Comparison of ENCODE assay signal across 15 mouse cellular contexts in the genomic region with DNA sequence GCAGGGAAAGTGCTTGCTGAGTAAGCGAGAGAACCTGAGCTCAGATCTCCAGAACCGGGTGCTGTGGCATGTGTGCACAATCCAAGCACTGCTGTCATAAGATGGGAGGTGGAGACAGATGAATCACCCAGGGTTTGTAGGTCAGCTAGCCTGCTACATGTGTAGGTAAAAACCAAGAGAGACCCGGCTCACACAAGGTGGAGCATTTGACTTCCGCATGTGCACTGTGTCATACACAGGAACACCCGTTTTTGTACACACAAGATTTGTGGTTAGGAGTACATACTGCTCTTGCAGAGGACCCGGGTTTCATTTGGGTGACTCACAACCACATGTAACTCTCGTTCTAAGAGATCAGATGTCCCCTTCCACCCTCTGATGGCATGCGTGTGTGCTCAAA.
"Had no signal": no experiment of that assay in that cellular context is flagged by ENCODE, and none has a peak within 500 bp of the region (broad histone marks: within the 10 kb centered on the region; RNA-seq: fewer than 3 reads in every experiment).

No protein-coding gene starts in this region.

- H3K36me3 ChIP-seq: kidney, embryonic 15.5 days; liver, embryonic 15.5 days; midbrain, embryonic 10.5 days; neural tube, embryonic 12.5 days; stomach, embryonic 15.5 days had no signal

- H3K27ac ChIP-seq: kidney, embryonic 15.5 days; liver, embryonic 15.5 days; midbrain, embryonic 10.5 days; neural tube, embryonic 12.5 days; stomach, embryonic 15.5 days had no signal

- H3K4me2 ChIP-seq: kidney, embryonic 15.5 days; liver, embryonic 11.5 days; liver, embryonic 15.5 days; neural tube, embryonic 12.5 days; stomach, embryonic 15.5 days had no signal

- H3K4me3 ChIP-seq: kidney, embryonic 15.5 days; liver, embryonic 15.5 days; midbrain, embryonic 10.5 days; neural tube, embryonic 12.5 days; stomach, embryonic 15.5 days had no signal

- DNase-seq: kidney, postnatal 14 days; left cerebral cortex, postnatal 4 days; lung, adult 2 months; lung, postnatal 10 days; lung, postnatal 4 days; midbrain, embryonic 14.5 days; retina, postnatal 1 day; right cerebral cortex, postnatal 4 days; spleen, adult 18-20 months had no signal

- H3K9me3 ChIP-seq: kidney, embryonic 15.5 days; liver, embryonic 15.5 days; midbrain, embryonic 10.5 days; neural tube, embryonic 12.5 days; stomach, embryonic 15.5 days had no signal

- H3K9ac ChIP-seq: kidney, embryonic 15.5 days; liver, embryonic 15.5 days; neural tube, embryonic 12.5 days; stomach, embryonic 15.5 days had no signal

- H3K27me3 ChIP-seq: kidney, embryonic 15.5 days; liver, embryonic 15.5 days; neural tube, embryonic 12.5 days; stomach, embryonic 15.5 days had no signal

- H3K4me1 ChIP-seq: liver, embryonic 15.5 days; neural tube, embryonic 12.5 days; stomach, embryonic 15.5 days had no signal
